Mouse (Mus musculus) B cell, adult (primary cell): ENCODE data around the gene Mas1. TPM values are rescaled to one million over a fixed set of nuclear protein-coding genes. Genes with fewer than 3 reads are reported as not detected.

Experiments
- total RNA-seq: library from RNA; stranded (reverse); gene quantifications from 4 replicates; pipeline ENCODE4 v1.2.4, GENCODE M21; 2023; ENCODE audit not compliant: inconsistent age

Mas1 gene
- total RNA-seq: not detected in 4 replicates

DNA sequence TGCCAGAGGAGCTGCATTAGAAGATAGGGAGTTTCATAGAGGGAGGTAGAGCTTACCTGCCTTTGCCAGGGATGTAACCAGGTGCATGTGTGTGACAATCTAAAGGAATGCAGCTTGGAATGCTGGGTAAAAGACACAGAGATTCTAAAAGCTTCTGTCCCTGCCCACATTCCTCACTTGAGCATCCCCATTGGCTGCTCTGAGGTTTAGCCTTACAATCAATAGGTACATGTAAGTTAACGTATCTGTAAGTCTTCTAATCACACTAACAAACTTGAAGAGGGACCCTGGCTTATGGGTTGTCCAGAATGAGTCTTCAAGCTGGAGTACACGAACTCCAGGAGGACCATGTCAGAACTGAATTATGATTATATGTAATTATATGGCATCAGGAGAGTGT is at the start of gene Mas1:
Gene Mas1, minus strand, starts transcription at position 101 of the 400 bp plus-strand sequence.

DNA sequence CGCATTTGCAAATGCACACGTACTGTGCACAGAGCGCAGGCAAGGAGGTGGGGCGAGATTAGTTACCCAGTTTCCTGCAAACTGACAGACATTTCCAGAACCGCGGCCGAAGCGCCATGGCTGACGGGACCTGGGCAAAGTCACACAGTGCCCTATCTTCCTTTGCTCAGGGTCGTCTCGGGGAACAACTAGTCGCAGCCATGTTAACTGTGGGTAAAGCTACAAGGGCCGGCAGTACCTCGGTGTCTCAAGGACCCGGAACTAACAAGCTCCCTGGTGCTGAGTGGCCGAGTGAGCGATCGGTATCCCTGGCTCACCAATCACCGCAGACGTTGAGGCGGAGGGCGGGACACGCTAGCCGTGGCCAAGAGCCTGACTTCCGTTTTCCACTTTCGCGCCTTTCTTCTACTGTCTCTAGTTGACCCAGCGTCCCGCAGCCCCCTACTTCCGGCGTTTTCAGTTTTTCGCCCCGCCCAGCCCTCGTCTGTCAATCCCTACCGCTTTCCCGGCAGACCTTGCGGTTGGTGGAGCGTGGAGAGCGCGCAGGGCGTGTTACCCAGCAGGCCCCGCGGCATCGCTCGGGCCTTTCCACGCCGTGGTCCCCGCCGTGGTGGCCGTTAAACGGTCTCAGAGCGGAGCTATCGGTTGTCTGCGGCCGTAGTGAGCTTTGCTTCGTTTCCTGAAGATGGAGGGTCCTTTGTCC is 48.1 kb upstream of the Mas1 start, which contains the start of gene Mrpl18:
Gene Mrpl18, minus strand, starts transcription at position 465 of the 703 bp plus-strand sequence.

GRCm38 (mm10) chr17:12915488-12915880 is 47.5 kb upstream of the Mas1 start, which contains the start of gene Tcp1:
Gene Tcp1 (plus strand): TSS chr17:12915701.

GRCm38 (mm10) chr17:12909361-12910280 is 41.7 kb upstream of the Mas1 start, which contains the start of gene Pnldc1:
Gene Pnldc1 (minus strand): TSS chr17:12910230.

GRCm38 (mm10) chr17:12875734-12876133 is 7.8 kb upstream of the Mas1 start, which contains the start of gene Mrgprh:
Gene Mrgprh (plus strand): TSS chr17:12876034.

Other genes starting within 250 kb of the Mas1 start
- gene Slc22a1, start 192.3 kb downstream of the Mas1 start, total RNA-seq: not detected in 4 replicates
- 11.0 to 11.7 TPM (median 11.1 TPM) in 4 replicates for gene Igf2r, start 98.5 kb downstream of the Mas1 start, total RNA-seq
- not detected in 4 replicates for gene Mrgprh, start 7.9 kb upstream of the Mas1 start, total RNA-seq
- gene Pnldc1, start 42.1 kb upstream of the Mas1 start, total RNA-seq: 0.66 to 5.4 TPM (median 1.2 TPM) in 4 replicates
- 233 to 257 TPM (median 233 TPM) in 4 replicates for gene Tcp1, start 47.6 kb upstream of the Mas1 start, total RNA-seq
- 31.6 to 45.1 TPM (median 34.5 TPM) in 4 replicates for gene Mrpl18, start 48.2 kb upstream of the Mas1 start, total RNA-seq
- 1.1 TPM in 1 of 4 replicates, not detected in the others for gene Acat3, start 72.5 kb upstream of the Mas1 start, total RNA-seq
- 14.8 to 18.7 TPM (median 16.9 TPM) in 4 replicates for gene Acat2, start 92.6 kb upstream of the Mas1 start, total RNA-seq
- gene Wtap, start 126.0 kb upstream of the Mas1 start, total RNA-seq: 98.5 to 107 TPM (median 104 TPM) in 4 replicates
- gene Sod2, start 138.7 kb upstream of the Mas1 start, total RNA-seq: 79.9 to 96.6 TPM (median 88.0 TPM) in 4 replicates
- gene Gpr31b, start 184.2 kb upstream of the Mas1 start, total RNA-seq: 0.70 TPM in 1 of 4 replicates, not detected in the others
- gene Tcp10b, start 193.0 kb upstream of the Mas1 start, total RNA-seq: not detected in 4 replicates